Mouse (Mus musculus): ENCODE measurements at regions not wholly inside any gene's neighbourhood (a gene's known extent, or its start where the extent isn't known, plus 50 kb on each side); places are given as distances from the start of the nearest gene placed in this dataset.

DNA sequence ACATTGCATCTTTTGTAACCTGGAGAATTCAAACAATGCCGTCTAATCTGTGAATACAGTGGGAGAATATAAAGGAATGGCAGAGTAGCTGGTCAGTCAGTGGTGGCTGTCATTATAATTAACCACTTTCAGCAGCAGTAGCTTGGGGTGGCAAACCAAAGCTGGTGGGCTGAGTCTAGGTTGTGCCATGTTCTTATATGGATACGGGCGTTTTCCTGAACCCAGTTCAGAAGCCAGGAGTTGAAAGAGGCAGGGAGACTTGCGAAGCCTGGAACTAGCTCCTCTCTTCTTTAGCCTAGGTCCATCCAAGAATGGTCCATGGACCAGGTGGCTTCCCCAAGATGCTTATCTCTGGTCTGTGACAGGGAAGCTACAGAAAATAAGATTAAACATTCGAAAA is 135.7 kb downstream of the Btg1 start:
- CTCF ChIA-PET: interaction anchor here in 1 of 4 experiments (1.4 kb wide), 1 partner anchor 31 kb away, joined by 3 read pairs; no protein-coding TSS in a partner anchor
- POLR2A ChIA-PET: interaction anchor here in 3 of 4 experiments (0.9 to 2.6 kb wide), 9 partner anchors 19 to 136 kb away, joined by 3 to 46 read pairs (median 5); partner anchors contain the start of gene Btg1 (in 1 of the 3)

DNA sequence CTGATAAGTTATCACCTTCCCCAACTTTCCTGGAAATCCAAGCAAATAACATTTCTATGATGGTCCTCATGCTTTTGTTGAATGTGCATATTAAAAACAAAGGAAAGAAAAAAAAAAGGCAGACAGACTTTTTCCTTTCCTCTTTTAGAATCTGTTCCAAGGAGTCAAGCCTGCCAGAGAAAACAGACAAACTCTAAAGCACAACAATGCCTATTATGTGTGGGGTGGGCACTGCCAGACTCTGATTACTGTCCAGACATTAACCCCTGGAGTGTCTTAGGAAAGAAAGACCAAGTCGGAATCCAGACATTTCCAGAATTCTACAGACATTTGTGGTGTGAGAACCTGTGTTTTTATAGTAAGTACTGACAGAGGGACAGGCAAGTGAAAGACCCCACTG is 136.7 kb downstream of the Btg1 start:
- CTCF ChIA-PET: no interaction called here
- POLR2A ChIA-PET: interaction anchor here in 1 of 4 experiments (1.2 kb wide), 1 partner anchor 137 kb away, joined by 7 read pairs; the partner anchor contains the start of gene Btg1

DNA sequence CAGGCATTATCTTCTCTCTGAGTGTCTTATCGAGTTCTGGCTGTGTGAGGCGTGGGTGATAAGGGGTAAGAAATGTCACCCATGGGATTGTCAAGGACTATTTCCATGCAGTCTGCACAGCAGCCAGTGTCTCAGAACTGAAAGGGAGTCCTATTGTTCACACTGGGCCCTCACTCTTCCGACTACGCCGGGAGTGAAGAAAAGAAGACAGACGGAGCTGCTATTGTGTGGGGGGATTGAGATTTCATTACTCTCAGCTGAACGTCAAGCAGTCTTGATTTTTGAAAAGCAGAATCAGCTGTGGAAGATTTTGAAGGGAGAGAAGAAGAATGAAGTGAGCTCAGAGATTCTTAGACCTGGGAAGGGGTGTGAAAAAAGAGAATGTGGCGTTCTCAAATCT is 138.9 kb downstream of the Btg1 start:
- CTCF ChIA-PET: no interaction called here
- POLR2A ChIA-PET: interaction anchor here in 3 of 4 experiments (0.5 to 2.2 kb wide), 6 partner anchors 35 to 823 kb away, joined by 3 to 8 read pairs (median 4); partner anchors contain the start of gene Btg1 (in 1 of the 3)

DNA sequence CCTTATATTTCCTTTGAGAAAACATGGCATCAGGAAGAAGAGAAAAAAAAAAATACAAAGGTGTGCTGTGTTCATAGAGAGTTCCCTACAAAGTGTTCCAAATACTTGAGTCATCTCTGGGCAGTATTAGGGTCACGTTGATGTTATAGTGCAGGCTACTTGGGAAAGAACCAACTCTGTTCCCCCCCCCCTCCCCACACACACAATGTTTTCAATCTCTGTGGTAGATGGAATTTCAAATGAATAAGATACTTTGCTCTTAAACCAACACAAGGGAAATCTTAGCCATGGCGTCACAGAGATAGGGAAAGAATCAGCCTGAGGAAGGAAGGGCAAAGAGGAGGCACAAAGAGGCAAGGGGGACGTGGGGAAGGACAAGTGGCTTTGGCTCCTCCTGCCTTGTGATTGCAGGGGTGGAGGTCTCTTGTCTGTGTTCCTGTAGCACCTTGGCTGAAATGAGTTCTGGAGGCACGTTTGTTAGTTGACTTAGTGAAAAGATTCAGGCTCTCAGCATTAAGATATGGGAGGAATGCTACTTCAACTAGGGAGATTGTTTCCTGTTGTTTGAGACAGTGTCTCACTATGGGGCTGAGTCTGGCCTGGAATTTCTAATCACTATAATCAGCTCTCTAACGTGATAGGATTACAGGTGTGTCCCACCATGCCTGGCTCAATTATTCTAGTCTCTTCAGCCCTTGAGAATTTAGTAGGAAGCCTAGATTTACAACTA is 139.7 kb downstream of the Btg1 start:
- ChIA-PET POLR2A (interaction anchor here in 2 of 4 experiments (1.0 to 5.4 kb wide), 7 partner anchors 34 to 140 kb away, joined by 3 to 43 read pairs (median 6); partner anchors contain the start of gene Btg1 (in 1 of the 2)), CTCF (no interaction called here)

DNA sequence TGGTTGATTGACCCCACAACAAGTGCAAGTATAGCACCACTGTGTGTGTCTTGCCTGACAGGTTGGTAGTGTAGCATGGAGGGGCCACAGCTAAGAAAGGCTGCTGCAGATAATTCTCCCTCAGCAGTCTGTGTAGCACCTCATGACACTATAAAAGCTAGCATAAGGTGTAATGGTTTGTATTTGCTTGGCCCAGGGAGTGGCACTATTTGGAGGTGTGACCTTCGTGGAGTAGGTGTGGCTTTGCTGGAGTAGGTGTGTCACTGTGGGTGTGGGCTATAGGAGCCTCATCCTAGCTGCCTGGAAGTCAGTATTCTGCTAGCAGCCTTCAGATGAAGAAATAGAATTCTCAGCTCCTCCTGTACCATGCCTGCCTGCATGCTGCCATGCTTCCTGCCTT is 140.5 kb downstream of the Btg1 start:
- POLR2A ChIA-PET: interaction anchor here in 2 of 4 experiments (1.0 to 5.4 kb wide), 8 partner anchors 24 to 141 kb away, joined by 3 to 43 read pairs (median 5); partner anchors contain the start of gene Btg1 (in 1 of the 2)
- CTCF ChIA-PET: no interaction called here

DNA sequence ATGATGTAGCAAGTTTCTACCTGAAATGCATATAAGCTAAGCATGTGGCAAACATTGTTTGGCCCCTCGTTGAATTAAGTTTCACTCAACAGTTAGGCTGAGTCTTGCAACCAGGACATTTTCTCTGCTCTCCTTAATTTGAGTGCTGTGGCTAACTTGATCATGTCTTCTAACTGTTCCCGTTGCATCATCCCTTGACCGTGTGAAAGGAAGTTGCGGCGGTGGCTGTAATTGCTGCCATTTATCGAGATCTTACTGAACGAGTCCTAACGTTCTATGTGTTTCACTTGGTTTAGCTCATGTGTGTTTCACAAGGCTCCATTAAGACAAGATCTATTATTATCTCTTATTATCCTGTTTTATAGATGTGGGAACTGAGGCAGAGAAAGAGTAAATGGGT is 144.8 kb downstream of the Btg1 start:
- CTCF ChIA-PET: no interaction called here
- POLR2A ChIA-PET: interaction anchor here in 3 of 4 experiments (0.6 to 5.4 kb wide), 6 partner anchors 10 to 657 kb away, joined by 3 to 43 read pairs (median 4); no protein-coding TSS in a partner anchor

DNA sequence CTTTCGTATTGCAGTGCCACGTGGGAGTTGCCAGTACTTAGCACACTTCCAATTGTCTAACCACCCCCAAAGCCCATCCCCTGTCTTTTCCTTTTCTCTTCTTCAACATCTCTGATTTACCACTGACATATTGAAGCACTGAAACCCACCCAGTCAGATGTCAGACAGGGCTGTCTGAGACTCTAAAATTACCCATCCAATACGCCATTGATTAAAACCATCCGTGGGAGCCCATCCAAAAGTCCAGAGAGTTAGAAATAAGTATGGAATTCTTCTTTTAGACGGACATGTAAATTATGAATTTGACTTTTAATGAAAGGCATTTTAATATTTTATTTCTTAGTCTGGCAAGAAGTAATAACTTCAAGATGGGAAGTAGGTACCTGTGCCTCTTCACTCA is 148.8 kb downstream of the Btg1 start:
- POLR2A ChIA-PET: no interaction called here
- CTCF ChIA-PET: interaction anchor here in 1 of 4 experiments (0.5 kb wide), 1 partner anchor 1156 kb away, joined by 3 read pairs; no protein-coding TSS in a partner anchor

DNA sequence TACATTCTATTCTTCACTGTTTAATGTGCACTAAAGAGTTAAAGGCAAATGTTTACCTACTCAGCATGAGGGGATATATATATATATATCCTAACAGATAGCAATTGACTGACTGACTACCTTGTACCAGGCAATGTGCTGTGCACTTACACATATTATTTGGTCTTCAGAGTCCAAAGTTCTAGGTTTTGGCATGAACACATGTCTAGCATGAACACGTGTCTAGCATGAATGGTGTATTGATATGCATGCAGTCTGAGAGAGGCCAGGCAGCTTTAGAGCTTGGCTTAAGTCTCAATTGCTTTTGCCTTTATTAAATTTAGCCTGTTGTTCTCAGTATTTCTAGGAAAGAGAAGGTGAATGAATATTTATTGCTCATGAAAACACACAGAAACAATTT is 161.4 kb downstream of the Btg1 start:
- CTCF ChIA-PET: no interaction called here
- POLR2A ChIA-PET: no interaction called here

DNA sequence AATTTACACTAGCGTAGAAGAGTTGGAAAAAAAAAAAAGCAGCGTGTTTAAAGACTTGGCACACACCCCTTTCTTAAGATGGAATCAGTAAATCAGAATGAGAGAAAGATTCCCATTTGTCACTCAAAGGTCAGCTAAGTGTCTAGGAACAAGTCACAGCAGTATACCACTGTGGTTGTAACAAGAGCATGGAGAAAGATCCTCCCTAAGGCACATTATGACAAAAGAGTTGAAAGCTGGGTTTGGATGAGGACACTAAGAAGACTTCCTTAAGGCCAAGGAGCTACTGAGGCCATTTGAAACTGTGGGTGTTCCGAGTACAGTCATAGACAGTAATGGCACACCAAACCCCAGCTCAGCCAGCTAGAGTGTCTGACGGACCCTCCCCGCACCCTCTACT is 167.2 kb downstream of the Btg1 start:
- ChIA-PET POLR2A (interaction anchor here in 3 of 4 experiments (0.5 to 1.4 kb wide), 6 partner anchors 11 to 167 kb away, joined by 3 to 4 read pairs (median 4); partner anchors contain the start of gene Btg1 (in 1 of the 3)), CTCF (no interaction called here)

DNA sequence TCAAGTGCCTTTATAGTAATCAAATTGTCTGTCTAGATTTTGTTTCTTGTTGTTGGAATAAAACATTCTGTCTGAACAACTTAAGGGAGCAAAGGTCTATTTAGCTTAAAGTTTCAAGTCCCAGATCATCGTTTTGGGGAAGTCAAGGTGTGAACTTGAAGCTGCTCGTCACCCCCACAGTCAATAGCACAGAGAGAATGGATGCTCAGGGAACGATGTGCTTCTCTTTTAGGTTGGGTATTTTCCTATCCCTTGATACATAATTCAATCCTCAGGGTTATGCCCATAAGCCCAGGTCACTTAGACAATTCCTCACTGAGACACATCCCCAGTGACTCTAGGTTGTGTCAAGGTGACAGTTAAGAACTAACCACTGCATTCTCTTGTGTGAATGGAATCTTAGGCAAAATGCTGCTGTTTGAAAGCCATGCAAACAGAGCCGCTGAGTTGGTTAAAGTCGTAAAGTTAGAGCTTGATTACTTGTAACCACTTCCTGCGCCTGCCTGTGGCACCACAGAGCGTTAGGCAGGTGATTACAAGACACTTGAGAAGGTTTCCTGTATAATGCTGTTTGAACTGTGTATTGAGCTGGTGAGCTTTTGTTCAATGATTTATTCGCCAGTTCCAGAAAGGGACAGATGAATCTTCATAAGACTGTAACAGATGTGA is 170.2 kb downstream of the Btg1 start:
- POLR2A ChIA-PET: interaction anchor here in 2 of 4 experiments (0.6 to 1.6 kb wide), 6 partner anchors 54 to 171 kb away, joined by 3 to 5 read pairs (median 4); partner anchors contain the start of gene Btg1 (in 2 of the 2)
- CTCF ChIA-PET: no interaction called here

DNA sequence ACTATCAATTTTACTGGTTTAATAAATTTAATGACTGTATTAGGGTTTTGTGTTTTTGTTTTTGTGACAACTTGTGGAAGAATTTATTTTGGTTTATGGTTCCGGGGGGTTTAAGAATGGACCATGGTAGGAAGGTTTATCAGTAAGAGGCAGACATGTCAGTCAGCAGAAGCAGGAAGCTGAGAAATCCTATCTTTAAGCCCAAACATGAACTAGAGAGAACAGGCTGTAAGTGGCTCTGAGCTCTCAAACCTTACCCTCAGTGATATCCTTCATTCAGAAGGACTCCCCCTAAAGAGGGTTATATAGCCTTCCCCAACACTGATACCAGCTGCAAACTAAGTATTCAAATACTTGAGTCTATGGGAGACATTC is 170.8 kb downstream of the Btg1 start:
- CTCF ChIA-PET: no interaction called here
- POLR2A ChIA-PET: interaction anchor here in 2 of 4 experiments (1.3 to 1.6 kb wide), 3 partner anchors 66 to 171 kb away, joined by 4 to 5 read pairs (median 5); partner anchors contain the start of gene Btg1 (in 2 of the 2)

DNA sequence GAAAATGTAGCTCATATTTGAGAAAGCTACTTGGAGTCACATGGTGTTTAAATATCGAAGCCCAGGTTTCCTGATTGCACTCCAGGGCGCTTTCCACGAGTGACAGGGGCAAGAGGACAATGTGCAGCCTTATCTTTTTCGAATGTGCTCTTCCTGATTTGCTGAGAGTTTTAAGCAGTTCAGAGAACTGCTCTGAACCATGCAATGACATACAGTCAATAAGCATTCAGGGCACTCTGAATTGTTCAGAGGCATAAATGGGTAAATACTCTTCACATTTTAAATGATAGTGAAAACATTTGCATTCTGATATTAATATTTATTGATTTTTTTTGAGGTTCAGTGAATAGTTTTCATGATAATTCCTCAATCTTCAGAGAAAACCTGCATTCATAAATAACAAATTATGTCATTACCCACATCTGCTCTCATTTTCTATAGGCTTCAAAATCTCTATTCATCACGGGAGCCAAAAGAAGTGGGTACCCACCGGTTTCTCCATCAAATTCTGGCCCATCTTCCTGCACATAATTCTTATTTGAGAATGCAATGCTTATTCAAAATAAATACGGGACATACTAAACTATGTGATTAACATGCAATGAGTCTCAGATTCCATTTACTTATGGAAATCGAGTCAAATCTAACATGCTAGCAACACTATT is 171.7 kb downstream of the Btg1 start:
- CTCF ChIA-PET: no interaction called here

DNA sequence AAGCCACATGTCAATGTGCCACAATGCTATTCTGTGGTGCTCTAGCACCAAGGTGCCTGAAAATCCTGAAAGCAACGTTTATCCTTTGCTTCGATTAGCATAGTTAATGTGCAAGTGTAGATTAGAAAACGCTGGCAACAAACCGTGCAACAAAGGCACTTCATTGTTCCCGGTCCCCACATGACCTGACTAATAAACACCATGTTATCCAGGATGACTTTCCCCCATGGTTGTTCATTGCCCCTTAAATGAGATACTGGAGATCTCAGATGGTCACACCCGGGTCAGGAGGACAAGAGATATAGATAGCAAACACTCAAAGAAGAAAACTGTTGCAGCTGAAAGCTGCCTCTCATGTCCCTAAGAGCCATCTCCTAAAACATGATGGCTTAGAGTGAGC is 180.3 kb downstream of the Btg1 start:
- CTCF ChIA-PET: interaction anchor here in 1 of 4 experiments (0.6 kb wide), 1 partner anchor 620 kb away, joined by 4 read pairs; no protein-coding TSS in a partner anchor

More for the DNA sequence above, 171.7 kb downstream of the Btg1 start:
- POLR2A ChIA-PET: interaction anchor here in 1 of 4 experiments (1.1 to 1.5 kb wide), 2 partner anchors 67 to 172 kb away, joined by 3 read pairs; partner anchors contain the start of gene Btg1

DNA sequence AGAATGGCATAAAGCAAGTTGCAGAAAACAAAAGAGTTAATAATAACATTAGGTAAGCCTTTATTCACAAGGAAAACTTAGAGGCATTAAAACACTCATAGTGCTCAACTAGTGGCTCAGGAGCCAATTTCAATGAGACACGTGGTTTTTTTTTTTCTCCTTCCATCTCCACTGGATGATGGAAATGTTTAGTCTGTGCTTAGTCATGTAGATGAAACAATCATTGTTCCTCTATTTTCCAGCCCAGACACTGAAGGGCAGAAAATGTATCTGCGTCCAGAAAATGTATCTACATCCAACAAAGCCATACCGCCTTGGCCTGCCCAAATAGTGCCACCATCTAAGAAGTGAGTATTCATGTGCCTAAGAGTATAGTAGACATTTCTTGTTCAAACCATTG is 184.0 kb downstream of the Btg1 start:
- POLR2A ChIA-PET: no interaction called here
- CTCF ChIA-PET: no interaction called here

More for the DNA sequence above, 180.3 kb downstream of the Btg1 start:
- POLR2A ChIA-PET: no interaction called here

DNA sequence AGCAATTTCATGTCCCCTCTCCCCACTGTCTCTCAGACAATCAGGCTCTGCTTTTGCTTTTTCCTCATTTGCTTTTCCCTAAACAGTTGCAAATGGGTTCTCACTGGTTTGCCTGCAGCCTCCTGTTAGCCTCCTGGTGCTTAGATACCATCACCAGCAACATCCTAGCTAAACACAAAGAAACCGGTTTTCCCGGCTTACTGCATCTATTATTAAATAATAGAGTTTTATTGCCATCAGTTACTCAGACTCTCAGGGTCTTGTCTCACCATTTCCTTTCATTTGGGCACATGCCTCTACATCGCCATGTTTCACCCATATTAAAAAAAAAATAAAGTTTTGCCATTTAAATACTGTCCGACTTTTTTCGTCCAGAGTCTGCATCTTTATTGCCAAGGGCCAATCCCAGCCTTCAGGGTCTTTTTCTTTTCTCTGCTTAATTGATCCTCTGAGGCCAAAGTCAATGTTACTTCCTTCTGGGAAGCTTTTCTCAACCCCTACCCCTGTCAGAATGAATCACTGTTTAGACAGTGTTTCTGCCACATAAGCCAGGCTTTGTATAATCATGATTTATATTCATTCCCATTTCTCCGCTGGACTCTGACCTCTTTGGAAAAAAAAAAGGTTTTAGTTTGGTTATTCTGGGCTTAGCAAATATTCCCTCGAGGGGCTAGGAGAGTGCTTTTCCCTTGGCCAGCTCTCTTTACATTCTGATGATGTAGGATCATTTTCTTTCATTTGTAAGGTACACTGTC is 187.4 kb downstream of the Btg1 start:
- ChIA-PET CTCF (interaction anchor here in 2 of 4 experiments (0.6 to 0.7 kb wide), 2 partner anchors 679 to 1494 kb away, joined by 3 to 4 read pairs; no protein-coding TSS in a partner anchor), POLR2A (interaction anchor here in 1 of 4 experiments (1.3 kb wide), 1 partner anchor 188 kb away, joined by 3 read pairs; the partner anchor contains the start of gene Btg1)

DNA sequence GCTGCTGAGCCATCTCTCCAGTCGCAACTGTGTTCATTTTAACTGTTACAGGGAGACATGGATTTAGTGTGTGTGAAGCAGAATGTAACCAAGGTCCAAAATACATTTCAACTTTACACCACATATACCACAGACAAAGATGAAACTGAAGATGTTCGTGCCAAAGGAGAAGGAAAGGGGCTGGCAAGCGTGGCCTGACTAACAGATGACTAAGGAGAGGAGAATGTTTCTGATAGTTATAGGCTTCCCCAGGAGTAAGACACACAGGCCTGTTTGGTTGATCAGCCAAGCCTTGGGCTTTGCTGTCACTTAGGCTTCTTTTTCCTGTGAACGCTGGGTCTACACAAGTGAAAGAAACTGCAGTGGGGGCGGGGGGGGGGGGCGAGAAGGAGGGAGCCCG is 189.8 kb downstream of the Btg1 start:
- ChIA-PET POLR2A (interaction anchor here in 1 of 4 experiments (0.5 kb wide), 1 partner anchor 190 kb away, joined by 3 read pairs; no protein-coding TSS in a partner anchor), CTCF (no interaction called here)

DNA sequence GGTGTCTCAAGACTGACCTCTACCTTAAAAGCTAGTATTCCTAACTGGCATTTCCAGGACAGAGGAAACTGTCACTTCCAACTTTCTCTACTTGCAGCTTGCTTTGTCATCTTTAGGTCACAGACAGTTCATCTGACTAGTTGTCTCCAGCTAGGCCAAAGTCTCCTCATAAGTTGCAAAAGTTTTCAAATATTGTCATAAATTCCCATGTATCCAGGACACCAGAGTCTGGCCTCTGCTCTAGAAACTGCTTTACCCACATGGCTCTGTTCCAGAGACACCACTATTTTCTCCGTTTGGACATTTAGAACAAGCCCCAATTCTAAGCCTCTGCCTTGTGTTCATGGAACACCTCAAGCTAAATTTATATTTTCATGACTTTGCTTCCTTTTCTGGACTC is 205.0 kb downstream of the Btg1 start:
- POLR2A ChIA-PET: interaction anchor here in 1 of 4 experiments (0.8 to 1.4 kb wide), 2 partner anchors 27 to 206 kb away, joined by 3 read pairs; partner anchors contain the start of gene Btg1
- CTCF ChIA-PET: no interaction called here

All from embryonic stem cell, embryonic (primary cell).